Mouse (Mus musculus): ENCODE results near the gene Ctcf. TPM values are rescaled to one million over a fixed set of nuclear protein-coding genes. Genes with fewer than 3 reads are reported as not detected.

The Ctcf gene
- polyA plus RNA-seq, 1 experiment from 2014 or later = 131 TPM

GRCm38 (mm10) chr8:105727397-105728124, 91.2 kb downstream of the Ctcf start:
- no peak overlapping the region for H3K9ac ChIP-seq
- H3K27me3 ChIP-seq = no peaks in the 10 kb centered on the region
- peaks cover 7% of the 10 kb centered on the region; the same call in 1 of the 2 replicates for H3K36me3 ChIP-seq
- no peaks in the 10 kb centered on the region for H3K9me3 ChIP-seq
- H3K27ac ChIP-seq = peak overlapping the region; percentile 58
- no peak overlapping the region for H3K4me3 ChIP-seq
- 74% methylated on average over 18 of the region's 18 CpGs for WGBS
- no peaks in the 10 kb centered on the region for H3K4me1 ChIP-seq
- 0 out of 2 replicates have a peak overlapping the region, but pooled peaks have one; percentile 14 for H3K4me2 ChIP-seq
- peak; percentile 84 for ATAC-seq (ENCODE audit: borderline replicate concordance, extremely low read depth, low FRiP score, low TSS enrichment)

- Histone ChIP-seq H3K27me3 (no peaks in the 10 kb centered on the region), H3K9me3 (no peaks in the 10 kb centered on the region), H3K4me3 (no peak overlapping the region), H3K27ac (no peak overlapping the region), H3K9ac (no peak overlapping the region), H3K4me1 (no peaks in the 10 kb centered on the region), H3K4me2 (no peak overlapping the region), H3K36me3 (no peaks in the 10 kb centered on the region)
- no peak for ATAC-seq (ENCODE audit: borderline replicate concordance, extremely low read depth, low FRiP score, low TSS enrichment)
- WGBS = 91% methylated on average over 5 of the region's 5 CpGs
These were observed 95.8 kb downstream of the Ctcf start for GRCm38 (mm10) chr8:105732186-105732585.

MicroRNAs encoded within 50 kb of the gene (microRNA counts, 519-probe panel; counts per million panel counts)
- microRNA mmu-miR-1966 = 2,524 counts per million, percentile 54 among the panel's probes with 10 or more counts

Small RNA genes lying within 50 kb of the gene (microRNA-seq; reads per million reads assigned to microRNA genes)
- not detected for gene Mir1966

Other genes with a start within 250 kb of the Ctcf start
- not detected in 2 replicates for gene Kctd19, start 223.1 kb upstream of the Ctcf start, polyA plus RNA-seq (2015; fragmentation: Nextera tagmentation; extraction: Ambion mirVana)
- gene Lrrc36, start 223.0 kb upstream of the Ctcf start, polyA plus RNA-seq (2015; fragmentation: Nextera tagmentation; extraction: Ambion mirVana) = 0.43 and 0.67 TPM in 2 replicates
- 63.3 and 63.6 TPM in 2 replicates for gene Tppp3, start 165.0 kb upstream of the Ctcf start, polyA plus RNA-seq (2015; fragmentation: Nextera tagmentation; extraction: Ambion mirVana)
- gene Zdhhc1, start 139.7 kb upstream of the Ctcf start, polyA plus RNA-seq (2015; fragmentation: Nextera tagmentation; extraction: Ambion mirVana) = 44.0 and 50.9 TPM in 2 replicates
- gene Hsd11b2, start 117.8 kb upstream of the Ctcf start, polyA plus RNA-seq (2015; fragmentation: Nextera tagmentation; extraction: Ambion mirVana) = 2.6 and 2.8 TPM in 2 replicates
- 80.8 and 82.1 TPM in 2 replicates for gene Atp6v0d1, start 70.5 kb upstream of the Ctcf start, polyA plus RNA-seq (2015; fragmentation: Nextera tagmentation; extraction: Ambion mirVana)
- 30.6 and 34.1 TPM in 2 replicates for gene Ripor1, start 31.3 kb upstream of the Ctcf start, polyA plus RNA-seq (2015; fragmentation: Nextera tagmentation; extraction: Ambion mirVana)
- gene Agrp, start 825 bp downstream of the Ctcf start, polyA plus RNA-seq (2015; fragmentation: Nextera tagmentation; extraction: Ambion mirVana) = 0.69 and 0.79 TPM in 2 replicates
- 0.77 and 1.4 TPM in 2 replicates for gene Carmil2, start 49.7 kb downstream of the Ctcf start, polyA plus RNA-seq (2015; fragmentation: Nextera tagmentation; extraction: Ambion mirVana)
- 61.7 and 66.5 TPM in 2 replicates for gene Acd, start 64.5 kb downstream of the Ctcf start, polyA plus RNA-seq (2015; fragmentation: Nextera tagmentation; extraction: Ambion mirVana)
- 16.3 and 17.6 TPM in 2 replicates for gene Pard6a, start 64.6 kb downstream of the Ctcf start, polyA plus RNA-seq (2015; fragmentation: Nextera tagmentation; extraction: Ambion mirVana)
- 0.17 TPM in 1 of 2 replicates, not detected in the other for gene 4933405L10Rik, start 71.1 kb downstream of the Ctcf start, polyA plus RNA-seq (2015; fragmentation: Nextera tagmentation; extraction: Ambion mirVana)
- 27.3 and 28.9 TPM in 2 replicates for gene Enkd1, start 71.6 kb downstream of the Ctcf start, polyA plus RNA-seq (2015; fragmentation: Nextera tagmentation; extraction: Ambion mirVana)
- 22.5 and 23.5 TPM in 2 replicates for gene Gfod2, start 122.1 kb downstream of the Ctcf start, polyA plus RNA-seq (2015; fragmentation: Nextera tagmentation; extraction: Ambion mirVana)
- 9.9 and 12.0 TPM in 2 replicates for gene Ranbp10, start 190.8 kb downstream of the Ctcf start, polyA plus RNA-seq (2015; fragmentation: Nextera tagmentation; extraction: Ambion mirVana)
- 1.3 and 1.5 TPM in 2 replicates for gene Tsnaxip1, start 191.2 kb downstream of the Ctcf start, polyA plus RNA-seq (2015; fragmentation: Nextera tagmentation; extraction: Ambion mirVana)
- gene Cenpt, start 216.7 kb downstream of the Ctcf start, polyA plus RNA-seq (2015; fragmentation: Nextera tagmentation; extraction: Ambion mirVana) = 45.2 and 45.4 TPM in 2 replicates
- 67.9 and 68.2 TPM in 2 replicates for gene Thap11, start 218.6 kb downstream of the Ctcf start, polyA plus RNA-seq (2015; fragmentation: Nextera tagmentation; extraction: Ambion mirVana)
- gene Nutf2, start 224.0 kb downstream of the Ctcf start, polyA plus RNA-seq (2015; fragmentation: Nextera tagmentation; extraction: Ambion mirVana) = 231 and 277 TPM in 2 replicates
- 46.5 and 50.6 TPM in 2 replicates for gene Edc4, start 244.3 kb downstream of the Ctcf start, polyA plus RNA-seq (2015; fragmentation: Nextera tagmentation; extraction: Ambion mirVana)

All from lung, embryonic 15.5 days (tissue).